Mouse (Mus musculus): Measurements from ENCODE around the gene Olfr1265.

The Olfr1265 gene

DNA sequence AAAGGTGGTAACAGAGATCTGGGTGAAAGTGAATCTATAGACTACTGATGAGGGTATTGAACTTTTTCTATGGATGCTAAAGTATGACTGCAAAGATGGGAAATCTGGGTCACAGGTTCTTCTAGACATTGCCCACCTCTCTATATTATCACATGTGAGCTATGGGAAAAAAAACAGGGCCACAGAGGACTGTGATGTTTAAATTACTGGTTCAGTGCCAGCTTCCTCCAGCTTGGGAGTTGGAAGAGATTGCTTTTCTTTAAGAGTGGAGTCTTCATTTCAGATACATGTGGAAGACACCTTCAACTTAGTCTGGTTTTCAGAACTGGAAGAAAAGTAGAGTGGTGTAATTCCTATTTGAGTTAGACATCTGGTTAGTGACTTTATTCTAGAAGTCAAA lies at the start of gene Olfr1265:
Gene Olfr1265, plus strand, starts transcription at position 301 of the 400 bp plus-strand sequence.
- DNase-seq: no peak

DNA sequence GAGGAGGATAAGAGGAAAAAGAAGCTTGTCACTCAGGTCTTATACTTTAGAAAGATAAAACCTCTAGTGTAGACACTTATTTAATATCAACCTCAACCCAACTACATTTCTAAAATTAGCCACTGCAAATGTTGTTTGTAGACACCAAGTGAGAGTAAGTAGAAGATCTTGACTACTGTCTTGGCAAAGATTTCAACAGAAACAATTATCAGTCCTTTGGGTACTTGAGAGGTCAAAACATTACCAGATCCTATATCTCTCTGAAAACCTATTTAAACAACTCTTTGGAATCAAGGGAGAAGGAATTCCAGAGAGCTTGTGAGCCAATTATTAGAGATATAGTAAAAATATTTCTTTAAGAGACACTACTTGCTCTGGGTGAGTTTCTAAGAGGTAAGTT lies 44.2 kb upstream of the Olfr1265 start, which contains the start of gene Olfr1261:
Gene Olfr1261, plus strand, starts transcription at position 301 of the 400 bp plus-strand sequence.
- DNase-seq: no peak

DNA sequence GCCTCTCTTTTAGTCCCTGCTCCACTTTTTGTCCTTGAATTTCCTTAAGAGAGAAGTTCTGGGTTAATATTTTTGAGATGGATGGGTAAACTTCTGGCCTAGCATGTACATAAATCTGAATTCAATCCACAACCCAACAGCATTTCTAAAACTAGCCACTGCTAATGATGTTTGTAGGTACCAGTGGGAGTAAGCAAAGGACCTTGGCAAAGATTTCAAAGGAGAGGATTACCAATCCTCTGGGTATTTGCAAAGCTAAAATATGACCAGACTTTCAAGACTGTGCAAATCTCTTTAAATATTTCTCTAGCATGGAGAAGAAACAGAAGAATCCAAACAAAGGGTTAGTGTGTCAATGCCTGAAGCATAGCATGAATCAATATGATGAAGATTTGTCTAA lies 35.3 kb upstream of the Olfr1265 start, which contains the start of gene Olfr1262:
Gene Olfr1262, plus strand, starts transcription at position 301 of the 400 bp plus-strand sequence.
- no peak for DNase-seq

DNA sequence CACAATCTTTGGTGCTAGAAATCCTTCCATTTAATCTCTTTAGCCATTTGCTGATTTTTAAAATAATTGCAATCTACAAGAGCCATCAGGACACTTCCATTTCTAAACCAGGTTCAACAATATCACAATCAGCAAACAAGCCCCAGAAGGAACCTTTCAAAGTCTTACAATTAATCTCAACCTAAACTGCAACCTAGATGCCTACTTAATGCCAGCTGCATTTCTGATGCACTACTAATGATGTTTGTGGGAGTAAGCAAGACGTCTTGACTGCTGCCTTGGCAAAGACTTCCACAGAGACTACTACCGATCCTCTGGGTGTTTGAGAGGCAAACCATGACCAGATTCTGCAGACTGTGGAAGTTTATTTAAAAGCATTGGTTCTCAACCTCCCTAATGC lies 23.3 kb upstream of the Olfr1265 start, which contains the start of gene Olfr1263:
Gene Olfr1263, plus strand, starts transcription at position 301 of the 400 bp plus-strand sequence.
- no peak for DNase-seq

DNA sequence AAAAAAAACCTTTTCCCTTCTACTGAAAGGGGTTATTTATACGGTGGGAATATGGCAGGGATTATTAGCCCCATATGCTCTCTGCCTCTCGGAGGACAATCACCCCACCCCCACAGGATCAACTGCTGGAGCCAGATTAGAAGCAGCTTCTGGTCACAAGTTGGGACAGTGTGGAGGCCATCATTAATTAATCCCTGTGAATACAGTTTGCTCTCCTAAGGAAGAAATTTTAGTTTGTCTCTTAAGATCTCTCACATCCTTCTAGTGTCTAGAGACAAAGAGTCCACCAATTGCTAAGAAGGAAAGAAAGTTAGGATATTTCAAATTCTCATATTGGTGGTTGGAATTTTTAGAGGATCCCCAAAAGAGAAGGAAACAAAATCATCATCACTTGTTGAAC lies 9.7 kb upstream of the Olfr1265 start, which contains the start of gene Olfr1264:
Gene Olfr1264, minus strand, starts transcription at position 101 of the 400 bp plus-strand sequence.
- no peak for DNase-seq

DNA sequence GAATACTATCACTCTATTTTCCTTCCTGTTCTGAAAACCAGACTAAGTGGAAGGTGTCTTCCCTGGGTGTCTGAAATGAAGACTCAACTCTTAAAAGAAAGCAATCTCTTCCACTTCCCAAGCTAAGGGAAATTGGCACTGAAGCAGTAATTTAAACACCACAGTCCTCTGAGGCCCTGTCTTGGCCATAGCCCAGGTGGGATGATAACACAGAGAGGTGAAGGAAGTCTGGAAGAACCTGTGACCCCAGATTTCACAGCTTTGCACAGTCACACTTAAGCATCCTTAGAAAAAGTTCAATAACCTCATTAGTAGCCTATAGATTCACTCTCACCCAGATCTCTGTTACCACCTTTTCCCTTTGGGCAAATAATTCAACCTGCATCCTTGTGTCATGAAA lies 28.4 kb downstream of the Olfr1265 start, which contains the start of gene Olfr140:
Gene Olfr140, minus strand, starts transcription at position 101 of the 400 bp plus-strand sequence.
- no peak for DNase-seq

DNA sequence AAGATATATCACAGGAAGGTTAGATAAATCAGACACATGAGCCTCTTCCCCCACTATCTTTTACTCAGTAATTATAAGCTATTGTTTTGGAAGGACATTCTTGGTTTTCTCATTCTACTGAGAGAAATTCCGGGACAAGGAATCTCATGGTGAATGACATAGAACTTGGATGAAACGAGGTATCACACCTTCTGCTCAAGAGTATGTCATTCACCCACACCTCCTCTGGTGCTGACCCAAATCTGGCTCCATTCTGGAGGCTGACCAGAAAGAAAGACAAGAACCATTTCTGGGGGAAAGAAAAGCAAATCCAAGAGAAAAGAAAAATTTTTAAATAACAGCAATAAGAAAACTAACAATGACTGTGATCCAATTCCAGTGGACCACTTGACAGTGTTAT lies 34.9 kb downstream of the Olfr1265 start:
- no peak for DNase-seq

Measured in liver (tissue).